Mouse (Mus musculus) embryonic fibroblast, embryonic 13.5 days (primary cell): ENCODE measurements around the gene Cfb.
A peak's percentile ranks its signal among the peaks of the same experiment; 100 is the strongest.

Experiments used
- CTCF ChIP-seq: IDR thresholded peaks from 2 replicates; pipeline ENCODE4 v1.5.1; 2011; ENCODE audit warnings: mild to moderate bottlenecking, control low read depth, low read length, moderate library complexity, borderline replicate concordance; ENCODE audit not compliant: insufficient read depth
- POLR2A ChIP-seq: IDR thresholded peaks from 2 replicates; pipeline ENCODE4 v1.6.1; 2011; ENCODE audit warnings: low read depth, mild to moderate bottlenecking, control low read depth, low read length, moderate library complexity

DNA sequence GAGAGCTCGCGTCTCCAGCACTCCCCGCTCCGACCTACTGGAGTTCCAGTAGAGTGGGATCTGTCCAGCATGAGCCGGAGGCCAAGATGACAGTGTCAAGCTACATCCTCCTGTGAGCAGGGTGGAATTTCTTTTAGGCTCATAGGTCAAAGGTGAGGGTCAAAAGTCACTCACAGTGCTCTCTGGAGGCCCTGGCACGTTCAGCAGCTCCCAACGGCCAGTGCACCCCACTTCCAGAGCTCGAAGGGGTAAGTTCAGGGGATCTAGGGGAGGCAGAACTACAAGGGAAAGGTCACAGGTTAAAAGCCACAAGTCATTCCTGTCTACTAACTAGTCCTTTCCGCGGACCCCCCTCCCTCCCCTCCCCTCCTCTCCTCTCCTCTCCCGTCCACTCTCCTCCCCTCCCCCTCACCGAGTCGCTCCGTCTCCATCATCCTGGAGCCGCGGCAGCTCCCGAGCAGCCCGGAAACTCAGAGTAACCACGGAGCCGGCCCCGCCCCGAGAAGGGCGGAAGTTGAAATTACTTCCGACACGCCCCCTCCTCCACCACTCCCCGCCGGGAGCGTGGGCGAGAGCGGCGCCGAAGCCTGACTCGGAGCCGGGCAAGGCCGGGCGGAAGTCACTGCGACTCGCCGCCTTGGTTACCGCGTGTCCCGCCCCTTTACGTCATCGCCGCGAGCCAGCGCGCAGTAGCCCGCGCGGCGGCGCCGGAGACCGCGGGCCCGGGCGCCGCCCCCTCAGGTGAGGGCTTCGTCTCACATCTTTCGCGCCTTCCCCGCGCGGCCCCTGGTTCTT lies 12.4 kb downstream of the Cfb start, which contains the start of the genes Skiv2l and Nelfe:
- TF ChIP-seq CTCF (no peak), POLR2A (peak; percentile 64)
